Mouse (Mus musculus) gastrocnemius, postnatal 36 days (tissue): ENCODE measurements at regions not wholly inside any gene's neighbourhood (a gene's known extent, or its start where the extent isn't known, plus 50 kb on each side); places are given as distances from the start of the nearest gene placed in this dataset.

ENCODE experiments used
- DNase-seq, 2 experiments: peaks; one replicate each; pipeline ENCODE4 v3.0.0; 2022
- intact Hi-C: fragments of 180-260 bp; cut with DNase I; formaldehyde crosslinking; loops from one replicate; pipeline ENCODE4 v1.15.1; 2025

- DNase-seq: peak; percentile 12 to 20
- intact Hi-C loops: no loop called here
These were observed 68.6 kb upstream of the Rph3a start for GRCm38 (mm10) chr5:121078531-121078930.

GRCm38 (mm10) chr5:121076741-121077140, 66.8 kb upstream of the Rph3a start:
- intact Hi-C loops: no loop called here
- DNase-seq: no peak

GRCm38 (mm10) chr5:121068821-121069220, 58.9 kb upstream of the Rph3a start:
- no peak for DNase-seq

GRCm38 (mm10) chr5:121064721-121065120, 54.8 kb upstream of the Rph3a start:
- DNase-seq: no peak
- intact Hi-C loops: no loop called here

More at GRCm38 (mm10) chr5:121068821-121069220, 58.9 kb upstream of the Rph3a start:
- intact Hi-C loops: no loop called here

GRCm38 (mm10) chr5:121062930-121063584, 53.2 kb upstream of the Rph3a start:
- no peak for DNase-seq

GRCm38 (mm10) chr5:121061688-121062087, 51.8 kb upstream of the Rph3a start:
- intact Hi-C loops: no loop called here
- no peak for DNase-seq

More at GRCm38 (mm10) chr5:121062930-121063584, 53.2 kb upstream of the Rph3a start:
- intact Hi-C loops: no loop called here
